Mouse (Mus musculus) liver, postnatal 0 days (tissue): ENCODE data around the gene Krtap4-7.
"Not testable (repeated sequence)": the region's sequence is repeated elsewhere in the genome, so short reads cannot be mapped to it uniquely, and the experiment has no call there.

ENCODE experiments used
- CTCF ChIP-seq: sonication (generic); IDR thresholded peaks from 2 replicates; pipeline ENCODE4 v1.5.1; 2016; ENCODE audit warnings: antibody characterized with exemption, low read depth
- EP300 ChIP-seq: IDR thresholded peaks from 2 replicates; pipeline ENCODE4 v1.6.1; 2016; ENCODE audit warnings: antibody characterized with exemption, low read depth, mild to moderate bottlenecking

DNA sequence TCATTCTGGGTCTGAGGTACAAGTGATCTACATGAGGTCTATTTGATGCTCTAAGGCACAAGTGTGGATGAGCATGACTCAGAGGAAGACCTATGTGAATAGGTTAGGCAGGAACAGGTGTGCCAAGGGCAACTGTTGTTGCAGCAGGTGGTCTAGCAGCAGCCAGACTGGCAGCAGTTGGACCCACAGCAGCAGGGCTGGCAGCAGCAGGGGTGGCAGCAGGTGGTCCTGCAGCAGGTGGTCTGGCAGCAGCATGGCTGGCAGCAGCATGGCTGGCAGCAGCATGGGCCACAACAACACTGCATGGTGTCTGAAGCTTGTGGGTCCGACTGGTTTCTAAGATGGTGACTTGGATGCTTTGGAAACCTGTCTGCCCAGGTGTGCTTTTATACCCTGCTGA, 41.3 kb upstream of the Krtap4-7 start:
- not testable (repeated sequence) for TF ChIP-seq CTCF, EP300
